In genomic region chr7:18948151-18948550, GRCm38 (mm10) we compare ENCODE assay signal across 9 mouse cellular contexts. TPM values are rescaled to one million over a fixed set of nuclear protein-coding genes. Genes with fewer than 3 reads are reported as not detected.
DNase-seq lines count a peak whose midpoint lies in the region; ATAC-seq and TF ChIP-seq lines count a peak whose summit lies in the region.
"Had no signal": no experiment of that assay in that cellular context is flagged by ENCODE, and none has a peak within 500 bp of the region (broad histone marks: within the 10 kb centered on the region; RNA-seq: fewer than 3 reads in every experiment).

No protein-coding gene starts in this region.

- no peak for TF ChIP-seq CTCF in ES-Bruce4 (IDR thresholded peaks at IDR 0.05; ENCODE audit: low read depth, low read length)

- peak overlapping the region; percentile 63 for H3K27ac ChIP-seq in ES-Bruce4 (ENCODE audit: insufficient read depth, low read length)
- peak overlapping the region; percentile 99 for H3K27ac ChIP-seq in brown adipose tissue, adult 24 weeks (replicated peaks; ENCODE audit: low read depth, low read length)
- H3K27ac ChIP-seq in hindbrain, embryonic 11.5 days (ENCODE audit: low read depth, low read length): peak overlapping the region; percentile 96

- 52% methylated on average over 6 of the region's 6 CpGs for WGBS in hindbrain, embryonic 11.5 days

- no peak for TF ChIP-seq POLR2A in ES-Bruce4 (IDR thresholded peaks at IDR 0.05; ENCODE audit: insufficient read depth, low read length)

- H3K4me2 ChIP-seq in hindbrain, embryonic 11.5 days (replicated peaks; ENCODE audit: low read depth, low read length): no peak overlapping the region

- peaks cover 12% of the 10 kb centered on the region for H3K4me1 ChIP-seq in ES-Bruce4 (ENCODE audit: control insufficient read depth, insufficient read depth, low read length)
- peaks cover 24% of the 10 kb centered on the region for H3K4me1 ChIP-seq in brown adipose tissue, adult 24 weeks (ENCODE audit: control insufficient read depth, insufficient read depth, insufficient read length, low read length)
- peaks cover 26% of the 10 kb centered on the region for H3K4me1 ChIP-seq in hindbrain, embryonic 11.5 days (replicated peaks; ENCODE audit: control insufficient read depth, insufficient read depth, low read length)

- TF ChIP-seq EP300 in ES-Bruce4 (IDR thresholded peaks at IDR 0.05; ENCODE audit: insufficient read depth, low read depth, low read length): peak; percentile 97

- DNase-seq in hindbrain, embryonic 11.5 days (ENCODE audit: low spot score): no peak
- DNase-seq in lung, postnatal 25 days (ENCODE audit: low spot score): peak; percentile 87
- DNase-seq in B cell, adult 2 months: no peak
- DNase-seq in cerebellum, adult 9-10 months: no peak
- DNase-seq in layer of hippocampus, postnatal 36 days: no peak

- no peaks in the 10 kb centered on the region for H3K9me3 ChIP-seq in ES-Bruce4 (replicated peaks; ENCODE audit: control insufficient read depth, insufficient read depth, low read length, poor library complexity, severe bottlenecking)
- H3K9me3 ChIP-seq in hindbrain, embryonic 11.5 days (ENCODE audit: control insufficient read depth, low read length): no peaks in the 10 kb centered on the region

- ATAC-seq in hindbrain, embryonic 11.5 days (ENCODE audit: low FRiP score): no peak
- ATAC-seq in erythroid progenitor cell, adult 5-6 weeks (replicated peaks; ENCODE audit: low FRiP score, poor library complexity, severe bottlenecking): no peak

- H3K4me3 ChIP-seq in ES-Bruce4 (ENCODE audit: low read depth, low read length): no peak overlapping the region
- no peak overlapping the region for H3K4me3 ChIP-seq in brown adipose tissue, adult 24 weeks (ENCODE audit: insufficient read depth, low read depth, low read length)
- H3K4me3 ChIP-seq in hindbrain, embryonic 11.5 days (ENCODE audit: low read depth, low read length): no peak overlapping the region
- H3K4me3 ChIP-seq: myocyte had no signal

- no peaks in the 10 kb centered on the region for H3K36me3 ChIP-seq in ES-Bruce4 (ENCODE audit: control insufficient read depth, insufficient read depth, low read length, poor library complexity, severe bottlenecking)
- peaks cover 15% of the 10 kb centered on the region for H3K36me3 ChIP-seq in hindbrain, embryonic 11.5 days (ENCODE audit: control insufficient read depth, insufficient read depth, low read length)

- no peak overlapping the region for H3K9ac ChIP-seq in ES-Bruce4 (ENCODE audit: low read depth, poor library complexity, severe bottlenecking)
- H3K9ac ChIP-seq in hindbrain, embryonic 11.5 days (ENCODE audit: low read depth, low read length): peak overlapping the region; percentile 29; the same call in 1 of the 2 replicates

- H3K27me3 ChIP-seq in ES-Bruce4 (ENCODE audit: control insufficient read depth, insufficient read depth, low read length, poor library complexity, severe bottlenecking): no peaks in the 10 kb centered on the region
- H3K27me3 ChIP-seq in hindbrain, embryonic 11.5 days (ENCODE audit: control insufficient read depth, insufficient read depth, low read length): no peaks in the 10 kb centered on the region

RNA-seq across cellular contexts. Expression of gene Nova2, which starts 22.5 kb away (rescaled TPM):
- 7.5 TPM in 2 replicates for polyA plus RNA-seq in ES-Bruce4 (2011; ENCODE audit: insufficient read depth, insufficient read length, low read depth, missing spikeins)
- 1.1 and 1.6 TPM in 2 replicates for polyA plus RNA-seq in brown adipose tissue, adult 24 weeks (2012; ENCODE audit: insufficient read depth, insufficient read length, missing spikeins)
- polyA plus RNA-seq in hindbrain, embryonic 11.5 days (2014; fragmentation: Nextera tagmentation; extraction: Ambion mirVana): 12.7 and 18.0 TPM in 2 replicates
- not detected in 2 replicates for total RNA-seq in erythroid progenitor cell, adult 5-6 weeks (2015; ENCODE audit: low replicate concordance)
- total RNA-seq in erythroid progenitor cell, adult 5-6 weeks (2017; ENCODE audit: low replicate concordance): not detected in 2 replicates
- 10 to 100 TPM; 82.2 to 84.5 TPM for total RNA-seq in layer of hippocampus, postnatal 36 days (2021)

RNA-seq across cellular contexts. Expression of gene Ccdc61, which starts 37.9 kb away (rescaled TPM):
- polyA plus RNA-seq in ES-Bruce4 (2011; ENCODE audit: insufficient read depth, insufficient read length, low read depth, missing spikeins): 36.4 and 39.9 TPM in 2 replicates
- 4.4 and 6.3 TPM in 2 replicates for polyA plus RNA-seq in brown adipose tissue, adult 24 weeks (2012; ENCODE audit: insufficient read depth, insufficient read length, missing spikeins)
- 22.9 and 27.3 TPM in 2 replicates for polyA plus RNA-seq in hindbrain, embryonic 11.5 days (2014; fragmentation: Nextera tagmentation; extraction: Ambion mirVana)
- 10.1 and 19.8 TPM in 2 replicates for total RNA-seq in erythroid progenitor cell, adult 5-6 weeks (2015; ENCODE audit: low replicate concordance)
- total RNA-seq in erythroid progenitor cell, adult 5-6 weeks (2017; ENCODE audit: low replicate concordance): 1.7 and 4.6 TPM in 2 replicates
- total RNA-seq in layer of hippocampus, postnatal 36 days (2021): 10 to 100 TPM; 11.3 to 12.5 TPM

RNA-seq across cellular contexts. Expression of gene Nanos2, which starts 39.0 kb away (rescaled TPM):
- not detected in 2 replicates for polyA plus RNA-seq in ES-Bruce4 (2011; ENCODE audit: insufficient read depth, insufficient read length, low read depth, missing spikeins)
- not detected in 2 replicates for polyA plus RNA-seq in brown adipose tissue, adult 24 weeks (2012; ENCODE audit: insufficient read depth, insufficient read length, missing spikeins)
- 0.46 TPM in 1 of 2 replicates, not detected in the other for polyA plus RNA-seq in hindbrain, embryonic 11.5 days (2014; fragmentation: Nextera tagmentation; extraction: Ambion mirVana)
- total RNA-seq in erythroid progenitor cell, adult 5-6 weeks (2015; ENCODE audit: low replicate concordance): not detected in 2 replicates
- not detected in 2 replicates for total RNA-seq in erythroid progenitor cell, adult 5-6 weeks (2017; ENCODE audit: low replicate concordance)
- total RNA-seq in layer of hippocampus, postnatal 36 days (2021): under 1 TPM; 0.33 to 0.87 TPM
- polyA plus RNA-seq: myocyte had no signal

RNA-seq across cellular contexts. Expression of gene Mypop, which starts 42.9 kb away (rescaled TPM):
- polyA plus RNA-seq in ES-Bruce4 (2011; ENCODE audit: insufficient read depth, insufficient read length, low read depth, missing spikeins): 4.0 and 5.5 TPM in 2 replicates
- polyA plus RNA-seq in brown adipose tissue, adult 24 weeks (2012; ENCODE audit: insufficient read depth, insufficient read length, missing spikeins): 2.7 and 6.0 TPM in 2 replicates
- polyA plus RNA-seq in hindbrain, embryonic 11.5 days (2014; fragmentation: Nextera tagmentation; extraction: Ambion mirVana): 4.6 TPM in 2 replicates
- not detected in 2 replicates for total RNA-seq in erythroid progenitor cell, adult 5-6 weeks (2015; ENCODE audit: low replicate concordance)
- total RNA-seq in erythroid progenitor cell, adult 5-6 weeks (2017; ENCODE audit: low replicate concordance): not detected in 2 replicates
- total RNA-seq in layer of hippocampus, postnatal 36 days (2021): 10 to 100 TPM; 45.0 to 45.9 TPM

RNA-seq across cellular contexts. Expression of gene Irf2bp1, which starts 55.7 kb away (rescaled TPM):
- 16.2 and 20.9 TPM in 2 replicates for polyA plus RNA-seq in ES-Bruce4 (2011; ENCODE audit: insufficient read depth, insufficient read length, low read depth, missing spikeins)
- polyA plus RNA-seq in brown adipose tissue, adult 24 weeks (2012; ENCODE audit: insufficient read depth, insufficient read length, missing spikeins): 7.9 and 11.4 TPM in 2 replicates
- 25.2 and 26.0 TPM in 2 replicates for polyA plus RNA-seq in hindbrain, embryonic 11.5 days (2014; fragmentation: Nextera tagmentation; extraction: Ambion mirVana)
- total RNA-seq in erythroid progenitor cell, adult 5-6 weeks (2015; ENCODE audit: low replicate concordance): 4.6 and 6.1 TPM in 2 replicates
- 3.3 and 6.5 TPM in 2 replicates for total RNA-seq in erythroid progenitor cell, adult 5-6 weeks (2017; ENCODE audit: low replicate concordance)
- 10 to 100 TPM; 52.1 to 53.0 TPM for total RNA-seq in layer of hippocampus, postnatal 36 days (2021)
